Mouse (Mus musculus) spleen, postnatal 4 days (tissue): ENCODE results near the gene Hist2h2aa1.
A peak's percentile ranks its signal among the peaks of the same experiment; 100 is the strongest.

Experiments used
- DNase-seq, 2 experiments: peaks; one replicate each; pipeline ENCODE4 v3.0.0; 2022; ENCODE audit warnings: low spot score in 2 of 2

Gene Hist2h2aa1

GRCm38 (mm10) chr3:96251787-96252186 is 6.5 kb downstream of the Hist2h2aa1 start:
- DNase-seq: no peak

DNA sequence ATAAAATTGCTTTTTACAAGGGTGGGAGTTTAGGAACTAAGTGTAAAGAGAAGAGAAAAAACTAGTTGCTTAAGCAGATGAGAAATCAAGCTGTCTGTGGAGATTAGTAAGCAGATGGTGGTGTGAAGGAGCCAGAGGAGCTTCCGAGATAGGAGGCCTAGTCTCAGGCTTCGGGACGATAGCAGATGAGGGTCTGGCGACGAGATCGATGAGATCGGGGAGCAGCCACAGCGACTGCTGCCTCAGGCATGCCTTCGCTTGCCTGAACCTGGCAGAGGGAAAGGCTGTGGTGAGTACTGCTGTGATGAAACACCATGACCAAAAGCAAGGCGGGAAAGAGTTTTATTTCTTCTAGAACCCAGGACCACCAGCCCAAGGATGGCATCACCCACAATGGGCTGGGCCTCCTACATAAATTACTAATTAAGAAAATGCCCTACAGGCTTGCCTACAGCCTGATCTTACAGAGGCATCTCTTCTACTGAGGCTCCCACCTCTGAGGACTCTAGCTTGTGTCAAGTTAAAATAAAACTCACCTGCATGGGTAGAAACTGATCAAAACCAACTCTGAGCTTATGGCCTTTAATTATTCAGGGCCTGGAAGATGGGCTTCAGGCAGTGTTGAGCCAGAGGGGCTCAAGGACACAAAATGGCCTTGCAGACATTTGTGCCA is 9.5 kb downstream of the Hist2h2aa1 start:
- DNase-seq: peak in 1 of 2 experiments; percentile 64

DNA sequence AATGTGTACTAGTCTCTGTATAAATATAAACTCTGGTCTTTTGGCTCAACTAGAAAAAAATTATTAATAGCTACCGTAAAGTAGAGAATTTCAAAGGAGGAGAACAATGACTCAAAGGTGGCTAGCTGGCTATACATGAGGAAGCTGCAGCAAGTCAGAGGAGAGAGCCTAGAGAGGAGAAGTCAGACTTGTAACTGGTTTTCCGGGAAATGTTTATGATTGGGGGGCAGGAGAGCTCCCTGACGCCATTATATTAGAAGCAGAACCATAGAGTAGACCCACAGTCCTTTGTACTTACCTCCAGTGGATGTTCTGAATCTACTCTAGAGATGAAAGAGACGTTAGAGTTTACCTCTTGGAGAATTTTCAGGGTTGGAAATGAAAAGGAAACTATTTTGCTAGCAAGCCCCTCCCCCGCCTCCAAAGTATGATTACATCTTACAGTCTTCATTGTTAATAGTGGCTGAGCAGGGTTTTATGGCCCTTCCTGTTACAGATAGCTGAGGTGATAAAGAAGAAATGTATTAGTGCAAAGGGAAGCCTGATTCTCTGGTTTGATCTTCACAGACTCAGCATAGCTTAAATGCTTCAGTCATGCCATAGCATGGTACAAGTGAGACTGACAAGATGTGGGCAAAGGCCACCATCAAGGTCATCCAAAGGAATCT is 10.8 kb downstream of the Hist2h2aa1 start:
- no peak for DNase-seq

GRCm38 (mm10) chr3:96257190-96257589 is 11.9 kb downstream of the Hist2h2aa1 start:
- DNase-seq: no peak

DNA sequence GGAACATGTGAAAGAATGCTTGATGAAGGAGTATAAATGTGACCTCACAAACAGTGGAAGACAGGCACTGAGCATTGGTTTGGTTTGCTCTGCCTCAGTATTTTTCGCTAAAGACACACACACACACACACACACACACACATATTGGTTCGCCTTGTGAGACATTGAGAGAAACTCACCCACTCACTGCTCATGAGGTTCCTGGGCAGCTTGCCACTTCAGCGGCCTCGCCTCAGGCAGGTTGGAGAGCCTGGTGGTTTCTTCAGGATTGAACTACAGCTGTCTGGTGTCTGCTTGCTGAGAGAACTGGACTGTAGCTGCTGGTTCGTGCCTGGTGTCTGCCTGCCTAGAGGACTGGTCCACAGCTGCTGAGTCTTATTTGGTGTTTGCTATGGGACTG is 14.9 kb downstream of the Hist2h2aa1 start:
- DNase-seq: no peak

DNA sequence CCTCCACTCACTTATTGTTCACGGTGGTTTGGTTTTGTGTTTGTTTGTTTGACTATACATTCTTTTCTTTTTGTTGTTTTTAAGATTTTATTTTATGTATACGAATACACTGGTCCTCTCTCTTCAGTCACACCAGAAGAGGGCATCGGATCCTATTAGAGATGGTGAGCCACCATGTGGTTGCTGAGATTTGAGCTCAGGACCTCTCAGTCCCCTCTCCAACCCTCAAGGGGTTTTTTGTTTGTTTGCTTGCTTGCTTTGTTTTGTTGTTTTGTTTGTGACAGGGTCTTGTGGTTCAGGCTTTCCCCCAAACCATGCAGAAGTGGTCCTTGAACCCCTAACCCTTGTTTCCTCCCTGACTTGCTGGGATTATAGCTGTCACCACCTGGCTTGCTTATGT is 16.3 kb downstream of the Hist2h2aa1 start:
- no peak for DNase-seq

- peak; percentile 81 to 87 for DNase-seq
These were observed 17.0 kb downstream of the Hist2h2aa1 start for GRCm38 (mm10) chr3:96262216-96262875.

DNA sequence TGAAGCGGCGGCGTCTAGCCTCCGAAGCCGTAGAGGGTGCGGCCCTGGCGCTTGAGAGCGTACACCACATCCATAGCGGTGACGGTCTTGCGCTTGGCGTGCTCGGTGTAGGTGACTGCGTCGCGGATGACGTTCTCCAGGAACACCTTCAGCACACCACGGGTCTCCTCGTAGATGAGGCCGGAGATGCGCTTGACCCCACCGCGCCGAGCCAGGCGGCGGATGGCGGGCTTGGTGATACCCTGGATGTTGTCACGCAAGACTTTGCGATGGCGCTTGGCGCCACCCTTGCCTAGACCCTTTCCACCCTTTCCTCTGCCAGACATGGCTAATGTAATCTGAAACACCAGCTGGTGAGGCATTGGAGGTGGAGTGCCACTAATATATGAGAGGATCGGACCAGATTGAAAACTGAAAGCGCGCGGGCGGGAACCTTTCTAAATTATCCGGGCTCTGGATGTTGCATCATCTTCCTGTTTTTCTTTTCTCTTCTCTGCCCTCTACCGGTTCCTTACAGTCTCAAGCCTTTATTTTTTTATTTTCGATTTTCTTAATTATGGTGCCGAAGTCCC is 17.8 kb downstream of the Hist2h2aa1 start, which contains the start of gene Hist2h4:
Gene Hist2h4 (minus strand): TSS at position 333 of the 572 bp plus-strand sequence.
- peak; percentile 96 to 98 for DNase-seq

GRCm38 (mm10) chr3:96263558-96264403 is 18.5 kb downstream of the Hist2h2aa1 start:
- peak; percentile 54 to 81 for DNase-seq

DNA sequence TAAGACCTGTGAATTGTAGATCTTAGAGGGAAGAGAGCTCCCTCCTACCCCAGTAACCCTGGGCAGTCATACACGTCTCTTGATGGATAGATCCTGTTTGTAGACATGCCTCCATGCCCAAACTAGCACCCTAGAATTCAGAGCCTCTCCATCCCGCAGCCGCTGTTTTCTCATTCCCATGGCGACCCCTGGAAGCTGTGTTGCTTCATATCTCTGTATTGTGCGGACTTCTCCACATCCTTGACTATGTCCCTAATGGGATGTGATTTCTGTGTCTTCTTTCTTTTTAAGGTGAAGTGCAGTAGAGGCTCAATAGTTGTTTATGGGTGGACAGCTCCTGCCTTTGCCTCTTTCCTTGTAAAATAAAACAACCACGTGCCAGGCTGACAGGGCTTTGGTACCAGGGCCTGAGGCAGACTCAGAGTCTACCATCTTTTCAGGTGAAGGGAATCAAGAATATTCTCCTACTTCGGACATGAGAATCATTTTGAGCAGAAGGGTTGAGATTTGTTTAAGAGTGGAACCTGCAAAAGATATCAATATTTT is 19.2 kb downstream of the Hist2h2aa1 start:
- DNase-seq: peak in 1 of 2 experiments; percentile 67

DNA sequence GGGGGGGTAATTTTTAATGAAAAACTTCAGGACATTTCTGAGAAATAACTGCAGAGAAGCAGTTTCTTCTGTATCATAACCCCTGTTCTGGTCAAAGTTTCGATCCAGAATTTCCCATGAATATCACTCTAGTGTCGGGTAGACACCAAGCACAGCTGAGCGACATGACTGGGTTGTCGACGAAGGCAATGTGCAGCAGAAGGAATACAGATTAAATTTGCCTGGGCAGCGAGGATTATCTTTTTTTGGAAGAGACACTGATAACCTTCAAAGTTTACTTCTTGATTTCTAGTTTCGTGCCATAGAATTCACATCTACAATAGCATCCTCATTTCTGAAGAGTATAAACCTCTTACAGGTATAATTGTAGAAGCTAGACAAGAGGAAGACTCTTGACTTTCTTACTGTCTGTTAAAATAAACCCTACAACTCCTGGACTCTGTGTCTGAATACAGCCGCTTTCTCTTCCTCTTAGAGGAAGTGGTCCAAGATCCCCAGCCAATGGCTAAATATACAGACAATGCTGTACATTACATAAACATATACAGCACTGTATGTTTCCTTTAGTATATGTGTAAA is 20.9 kb downstream of the Hist2h2aa1 start:
- DNase-seq: no peak

GRCm38 (mm10) chr3:96267541-96267940 is 22.2 kb downstream of the Hist2h2aa1 start:
- DNase-seq: no peak

GRCm38 (mm10) chr3:96268051-96268775 is 22.9 kb downstream of the Hist2h2aa1 start, which contains the start of gene Hist2h3b:
TSS of gene Hist2h3b (plus strand) at chr3:96268654.
- DNase-seq: peak; percentile 89 to 96

DNA sequence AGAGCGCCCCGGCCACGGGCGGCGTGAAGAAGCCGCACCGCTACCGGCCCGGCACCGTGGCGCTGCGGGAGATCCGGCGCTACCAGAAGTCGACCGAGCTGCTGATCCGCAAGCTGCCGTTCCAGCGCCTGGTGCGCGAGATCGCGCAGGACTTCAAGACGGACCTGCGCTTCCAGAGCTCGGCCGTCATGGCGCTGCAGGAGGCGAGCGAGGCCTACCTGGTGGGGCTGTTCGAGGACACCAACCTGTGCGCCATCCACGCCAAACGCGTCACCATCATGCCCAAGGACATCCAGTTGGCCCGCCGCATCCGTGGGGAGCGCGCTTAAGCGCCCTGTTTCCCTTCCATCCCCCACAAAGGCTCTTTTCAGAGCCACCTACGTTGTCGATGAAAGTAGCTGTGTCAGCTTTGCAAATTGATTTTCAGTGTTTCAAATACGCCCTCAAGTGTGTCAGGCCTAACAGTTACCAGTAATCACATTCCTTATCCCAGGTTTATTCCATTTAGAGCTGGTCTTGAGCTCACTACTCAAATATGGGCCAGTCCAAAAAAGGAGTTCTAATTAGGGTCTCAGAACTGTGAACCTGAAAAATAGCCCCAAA is 23.6 kb downstream of the Hist2h2aa1 start:
- peak; percentile 48 to 81 for DNase-seq

DNA sequence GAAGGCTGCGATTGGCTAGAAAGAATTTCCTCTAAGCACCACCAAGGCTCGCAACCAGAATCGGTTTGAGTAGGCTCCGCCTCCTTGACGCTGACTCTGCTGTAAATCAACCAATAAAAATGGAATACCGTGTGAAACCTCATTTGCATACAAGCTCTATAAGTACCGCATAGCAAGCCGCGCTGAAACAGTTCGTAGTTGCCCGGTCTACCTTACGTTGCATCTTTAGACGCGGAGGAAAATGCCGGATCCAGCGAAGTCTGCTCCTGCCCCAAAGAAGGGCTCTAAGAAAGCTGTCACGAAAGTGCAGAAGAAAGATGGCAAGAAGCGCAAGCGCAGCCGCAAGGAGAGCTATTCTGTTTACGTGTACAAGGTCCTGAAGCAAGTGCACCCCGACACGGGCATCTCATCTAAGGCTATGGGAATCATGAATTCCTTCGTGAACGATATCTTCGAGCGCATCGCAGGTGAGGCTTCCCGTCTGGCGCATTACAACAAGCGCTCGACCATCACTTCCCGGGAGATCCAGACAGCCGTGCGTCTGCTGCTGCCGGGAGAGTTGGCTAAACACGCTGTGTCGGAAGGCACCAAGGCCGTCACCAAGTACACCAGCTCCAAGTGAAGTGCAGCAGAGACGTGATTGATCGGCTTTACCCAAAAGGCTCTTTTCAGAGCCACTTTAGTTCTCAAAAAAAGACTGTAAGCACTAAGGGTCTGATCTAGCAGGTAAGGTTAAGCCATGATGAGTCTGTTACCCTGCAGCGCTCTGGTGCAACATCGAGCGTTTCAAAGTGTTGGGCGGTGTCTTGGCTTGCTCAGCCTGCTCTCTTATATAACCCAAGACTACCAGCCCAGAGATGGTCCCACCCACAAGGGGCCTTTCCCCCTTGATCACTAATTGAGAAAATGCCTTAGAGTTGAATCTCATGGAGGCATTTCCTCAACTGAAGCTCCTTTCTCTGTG is 24.5 kb downstream of the Hist2h2aa1 start, which contains the start of gene Hist2h2bb:
Gene Hist2h2bb (plus strand): TSS at position 242 of the 964 bp plus-strand sequence.
- peak; percentile 92 to 96 for DNase-seq

DNA sequence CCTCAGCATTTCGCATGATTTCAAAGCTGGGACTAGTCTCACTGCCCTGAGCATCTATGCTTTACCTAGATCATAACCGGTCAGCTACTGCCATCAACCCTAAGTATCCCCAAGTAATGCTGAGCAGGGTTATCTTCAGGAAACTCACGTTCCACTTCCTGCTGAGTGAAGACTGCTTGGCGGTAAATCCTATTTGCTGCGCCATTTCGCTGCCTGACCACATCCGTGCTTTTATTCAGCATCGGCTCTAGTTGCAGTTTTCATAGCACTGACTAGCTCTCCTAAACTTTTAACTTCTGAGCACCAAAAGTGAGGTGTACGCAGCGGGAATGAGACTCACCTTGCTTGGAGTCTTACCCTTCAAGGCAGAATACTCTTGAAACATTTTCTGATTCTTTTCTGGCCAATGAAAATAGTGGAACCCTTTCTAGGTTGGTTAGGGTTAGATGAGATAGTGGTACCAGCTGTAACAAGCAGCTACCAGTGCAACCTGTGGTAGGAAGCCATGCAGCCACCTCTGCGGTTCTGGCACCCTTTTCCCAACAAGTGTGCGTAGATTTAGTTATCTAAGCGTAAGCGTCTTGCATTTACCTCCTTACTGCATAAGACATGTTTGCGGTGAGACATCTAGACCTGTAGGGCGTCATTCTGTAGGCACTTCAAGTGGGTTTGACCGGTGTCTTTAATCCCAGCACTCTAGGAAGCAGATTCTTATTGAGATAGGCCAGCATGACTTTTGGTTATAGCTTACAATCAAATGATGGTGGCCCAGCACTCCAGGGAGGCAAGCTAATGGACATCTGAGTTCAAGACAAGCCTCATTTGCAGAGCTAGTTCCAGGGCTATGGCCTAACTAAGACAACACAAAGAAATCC is 28.5 kb downstream of the Hist2h2aa1 start:
- peak in 1 of 2 experiments; percentile 28 for DNase-seq

DNA sequence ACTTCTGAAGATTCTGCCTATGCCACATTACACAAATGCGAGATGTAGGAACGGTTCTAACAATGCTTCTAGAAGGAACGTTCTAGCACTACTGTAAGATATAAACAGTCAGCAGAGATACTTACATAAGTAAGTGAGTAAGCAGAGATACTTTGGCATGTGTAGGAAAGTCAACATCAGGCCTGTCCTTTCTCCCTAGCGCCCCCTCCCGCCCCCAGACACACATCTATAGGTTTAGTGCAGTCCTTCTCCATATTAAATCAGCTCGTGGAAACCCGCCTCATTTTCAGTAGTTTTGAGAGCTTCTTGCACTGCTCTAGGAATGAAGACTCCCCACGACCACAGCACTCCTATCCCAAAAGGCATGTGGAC is 32.1 kb downstream of the Hist2h2aa1 start:
- peak; percentile 84 to 92 for DNase-seq
